Mouse (Mus musculus): ENCODE results near the gene Orai3. TPM values are rescaled to one million over a fixed set of nuclear protein-coding genes. Genes with fewer than 3 reads are reported as not detected.

Gene Orai3
- polyA plus RNA-seq, 1 experiment: 50.3 TPM

GRCm38 (mm10) chr7:127813821-127814220 lies 44.2 kb downstream of the Orai3 start:
- Histone ChIP-seq H3K27ac (ENCODE audit: insufficient read depth, low read length) (peak overlapping the region; percentile 16; the same call in 1 of the 2 replicates), H3K36me3 (ENCODE audit: control insufficient read depth, insufficient read depth, low read length) (no peaks in the 10 kb centered on the region), H3K4me3 (ENCODE audit: extremely low read depth, insufficient read depth, insufficient read length) (no peak overlapping the region), H3K4me1 (ENCODE audit: control insufficient read depth, insufficient read depth, insufficient read length) (no peaks in the 10 kb centered on the region), H3K27me3 (ENCODE audit: control insufficient read depth, insufficient read depth, low read length) (no peaks in the 10 kb centered on the region)
- no peak for DNase-seq (ENCODE audit: low read depth in 1 of 2, low spot score in 2 of 2)
- 75% methylated on average over 4 of the region's 4 CpGs for WGBS
- no peak for TF ChIP-seq POLR2A (IDR thresholded peaks at IDR 0.05; ENCODE audit: low read depth, low read length)
- no peak for TF ChIP-seq CTCF (IDR thresholded peaks at IDR 0.05; ENCODE audit: extremely low read depth, insufficient read depth, insufficient read length, insufficient replicate concordance)

DNA sequence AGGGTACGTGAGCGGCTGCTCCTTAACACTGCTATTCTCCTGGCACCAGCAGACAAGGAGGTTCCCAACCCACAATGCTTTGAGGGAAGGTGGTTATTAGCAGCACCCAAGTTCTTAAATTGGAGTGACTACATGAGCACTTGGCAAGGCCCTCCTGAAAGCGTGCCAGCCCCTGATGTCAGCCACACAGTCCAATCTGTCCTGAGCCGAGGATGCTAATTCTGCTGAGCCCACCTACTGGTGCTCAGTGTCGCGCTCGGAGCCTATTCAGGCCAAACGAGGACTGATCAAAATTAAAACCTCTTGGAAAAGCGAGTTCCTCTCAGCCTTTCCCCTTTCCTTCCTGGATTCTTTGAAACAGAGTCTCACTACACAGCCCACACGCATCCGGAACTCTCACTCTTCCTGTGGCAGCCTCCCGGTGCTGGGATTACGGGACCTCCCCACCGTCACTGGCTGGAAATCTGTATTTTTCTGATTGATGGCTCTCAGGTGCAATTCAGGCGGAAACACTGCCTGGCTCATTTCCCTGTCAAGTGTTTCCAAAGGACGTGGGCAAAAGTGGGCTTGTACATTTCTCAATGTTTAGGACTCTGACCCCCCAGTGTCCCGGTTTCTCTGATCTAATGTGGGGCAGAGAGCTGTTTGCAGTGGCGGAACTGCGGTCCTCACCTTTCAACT lies 44.8 kb downstream of the Orai3 start:
- peak overlapping the region; percentile 16; the same call in 1 of the 2 replicates for H3K27ac ChIP-seq (ENCODE audit: insufficient read depth, low read length)
- no peaks in the 10 kb centered on the region for H3K27me3 ChIP-seq (ENCODE audit: control insufficient read depth, insufficient read depth, low read length)
- WGBS: 86% methylated on average over 19 of the region's 19 CpGs
- H3K4me1 ChIP-seq (ENCODE audit: control insufficient read depth, insufficient read depth, insufficient read length): no peaks in the 10 kb centered on the region
- no peak for TF ChIP-seq POLR2A (IDR thresholded peaks at IDR 0.05; ENCODE audit: low read depth, low read length)
- TF ChIP-seq CTCF (IDR thresholded peaks at IDR 0.05; ENCODE audit: extremely low read depth, insufficient read depth, insufficient read length, insufficient replicate concordance): no peak
- no peaks in the 10 kb centered on the region for H3K36me3 ChIP-seq (ENCODE audit: control insufficient read depth, insufficient read depth, low read length)
- no peak for DNase-seq (ENCODE audit: low read depth in 1 of 2, low spot score in 2 of 2)
- H3K4me3 ChIP-seq (ENCODE audit: extremely low read depth, insufficient read depth, insufficient read length): no peak overlapping the region

- 94% methylated on average over 15 of the region's 15 CpGs for WGBS
- Histone ChIP-seq H3K36me3 (ENCODE audit: control insufficient read depth, insufficient read depth, low read length) (no peaks in the 10 kb centered on the region), H3K4me1 (ENCODE audit: control insufficient read depth, insufficient read depth, insufficient read length) (no peaks in the 10 kb centered on the region), H3K27ac (ENCODE audit: insufficient read depth, low read length) (no peak overlapping the region), H3K4me3 (ENCODE audit: extremely low read depth, insufficient read depth, insufficient read length) (no peak overlapping the region), H3K27me3 (ENCODE audit: control insufficient read depth, insufficient read depth, low read length) (no peaks in the 10 kb centered on the region)
- TF ChIP-seq CTCF (IDR thresholded peaks at IDR 0.05; ENCODE audit: extremely low read depth, insufficient read depth, insufficient read length, insufficient replicate concordance) (no peak), POLR2A (IDR thresholded peaks at IDR 0.05; ENCODE audit: low read depth, low read length) (no peak)
- no peak for DNase-seq (ENCODE audit: low read depth in 1 of 2, low spot score in 2 of 2)
Observed at GRCm38 (mm10) chr7:127815116-127815665, 45.6 kb downstream of the Orai3 start.

- Histone ChIP-seq H3K27me3 (ENCODE audit: control insufficient read depth, insufficient read depth, low read length) (no peaks in the 10 kb centered on the region), H3K36me3 (ENCODE audit: control insufficient read depth, insufficient read depth, low read length) (no peaks in the 10 kb centered on the region), H3K4me3 (ENCODE audit: extremely low read depth, insufficient read depth, insufficient read length) (no peak overlapping the region), H3K4me1 (ENCODE audit: control insufficient read depth, insufficient read depth, insufficient read length) (no peaks in the 10 kb centered on the region), H3K27ac (ENCODE audit: insufficient read depth, low read length) (no peak overlapping the region)
- WGBS: 38% methylated on average over 15 of the region's 15 CpGs
- TF ChIP-seq POLR2A (IDR thresholded peaks at IDR 0.05; ENCODE audit: low read depth, low read length) (no peak), CTCF (IDR thresholded peaks at IDR 0.05; ENCODE audit: extremely low read depth, insufficient read depth, insufficient read length, insufficient replicate concordance) (no peak)
- DNase-seq (ENCODE audit: low read depth in 1 of 2, low spot score in 2 of 2): no peak
Observed at GRCm38 (mm10) chr7:127815954-127816821, 46.6 kb downstream of the Orai3 start.

DNA sequence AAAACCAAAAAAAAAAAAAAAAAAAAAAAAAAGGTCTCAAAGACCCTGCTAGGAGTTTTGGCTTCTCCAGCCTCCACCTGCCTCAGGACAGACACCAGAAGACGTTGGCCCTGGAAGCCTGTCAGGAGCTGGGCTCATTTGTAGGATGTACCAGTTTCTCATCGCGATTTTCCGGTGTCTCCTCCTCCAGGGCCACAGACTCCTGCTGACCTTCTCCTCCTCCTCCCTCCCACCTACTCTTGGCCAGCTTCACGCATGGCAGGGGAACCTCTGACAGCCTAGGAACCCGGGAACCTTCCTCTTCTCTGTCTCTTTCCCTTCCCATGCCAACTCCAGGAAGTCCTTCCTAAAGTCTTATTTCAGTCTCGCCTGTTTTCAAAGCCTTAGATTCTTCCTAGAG lies 47.4 kb downstream of the Orai3 start:
- Histone ChIP-seq H3K27ac (ENCODE audit: insufficient read depth, low read length) (no peak overlapping the region), H3K36me3 (ENCODE audit: control insufficient read depth, insufficient read depth, low read length) (no peaks in the 10 kb centered on the region), H3K4me1 (ENCODE audit: control insufficient read depth, insufficient read depth, insufficient read length) (no peaks in the 10 kb centered on the region), H3K27me3 (ENCODE audit: control insufficient read depth, insufficient read depth, low read length) (no peaks in the 10 kb centered on the region), H3K4me3 (ENCODE audit: extremely low read depth, insufficient read depth, insufficient read length) (no peak overlapping the region)
- DNase-seq (ENCODE audit: low read depth in 1 of 2, low spot score in 2 of 2): no peak
- TF ChIP-seq POLR2A (IDR thresholded peaks at IDR 0.05; ENCODE audit: low read depth, low read length) (no peak), CTCF (IDR thresholded peaks at IDR 0.05; ENCODE audit: extremely low read depth, insufficient read depth, insufficient read length, insufficient replicate concordance) (no peak)
- WGBS: 86% methylated on average over 7 of the region's 7 CpGs

DNA sequence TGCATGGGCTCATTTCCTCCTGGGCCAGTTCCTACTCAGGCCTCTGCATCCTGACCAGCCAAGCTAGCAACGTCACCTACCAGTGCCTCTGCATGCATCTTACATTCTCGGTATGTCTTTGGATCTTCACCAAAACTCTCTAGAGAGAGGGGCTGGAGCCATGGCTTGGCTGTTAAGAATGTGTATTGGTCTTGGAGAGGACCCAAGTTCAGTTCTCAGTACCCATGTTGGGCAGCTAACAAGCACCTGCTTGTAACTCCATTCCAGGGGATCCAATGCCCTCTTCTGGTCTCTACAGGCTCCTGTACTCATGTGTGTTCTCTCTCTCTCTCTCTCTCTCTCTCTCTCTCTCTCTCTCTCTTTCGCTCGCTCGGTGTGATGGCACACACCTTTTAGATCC lies 48.2 kb downstream of the Orai3 start:
- 88% methylated on average over 5 of the region's 5 CpGs for WGBS
- Histone ChIP-seq H3K4me3 (ENCODE audit: extremely low read depth, insufficient read depth, insufficient read length) (no peak overlapping the region), H3K36me3 (ENCODE audit: control insufficient read depth, insufficient read depth, low read length) (no peaks in the 10 kb centered on the region), H3K27ac (ENCODE audit: insufficient read depth, low read length) (no peak overlapping the region), H3K27me3 (ENCODE audit: control insufficient read depth, insufficient read depth, low read length) (no peaks in the 10 kb centered on the region), H3K4me1 (ENCODE audit: control insufficient read depth, insufficient read depth, insufficient read length) (no peaks in the 10 kb centered on the region)
- TF ChIP-seq CTCF (IDR thresholded peaks at IDR 0.05; ENCODE audit: extremely low read depth, insufficient read depth, insufficient read length, insufficient replicate concordance) (no peak), POLR2A (IDR thresholded peaks at IDR 0.05; ENCODE audit: low read depth, low read length) (no peak)
- DNase-seq (ENCODE audit: low read depth in 1 of 2, low spot score in 2 of 2): no peak
